Mouse (Mus musculus): ENCODE data around the gene Egfr.

DNA sequence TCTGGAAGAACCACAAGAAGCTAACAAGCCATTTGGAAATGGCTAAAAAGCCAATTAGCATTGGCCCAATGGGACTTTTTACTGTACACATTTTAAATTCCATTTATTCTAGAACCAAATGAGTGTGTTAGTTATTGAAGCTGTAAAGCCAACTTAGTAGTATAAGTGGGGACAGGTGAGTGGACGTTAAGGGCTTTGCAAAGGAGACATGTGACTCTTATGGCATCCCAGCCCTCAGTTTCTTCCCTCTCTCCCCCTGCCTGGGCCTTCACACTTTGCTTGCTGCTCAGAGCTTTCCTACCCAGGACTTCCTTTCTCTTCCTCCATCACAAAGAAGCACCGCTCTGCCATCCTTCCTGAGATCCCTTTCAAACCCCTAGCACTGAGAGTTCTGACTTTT lies 13.3 kb upstream of the Egfr start:
- TF ChIP-seq GATA1 (IDR thresholded peaks at IDR 0.05; ENCODE audit: low read length) (no peak), TAL1 (IDR thresholded peaks at IDR 0.05; ENCODE audit: low read length) (no peak)

All from erythroblast, embryonic 14.5 days (primary cell).